Mouse (Mus musculus): ENCODE measurements around the gene Jpt1. TPM values are rescaled to one million over a fixed set of nuclear protein-coding genes. Genes with fewer than 3 reads are reported as not detected.
"Not testable (repeated sequence)": the region's sequence is repeated elsewhere in the genome, so short reads cannot be mapped to it uniquely, and the experiment has no call there.

The Jpt1 gene
- total RNA-seq, 1 experiment: 205 TPM

GRCm38 (mm10) chr11:115506586-115506985 is 7.6 kb downstream of the Jpt1 start:
- Histone ChIP-seq H3K9me3 (ENCODE audit: control insufficient read depth, insufficient read depth, low read depth, low read length) (no peaks in the 10 kb centered on the region), H3K9ac (ENCODE audit: insufficient read depth, low read depth, low read length, poor library complexity, severe bottlenecking) (no peak overlapping the region), H3K4me1 (ENCODE audit: control insufficient read depth in 2 of 2, insufficient read depth in 2 of 2, low read length in 2 of 2, poor library complexity in 1 of 2) (peaks cover 10 to 27% of the 10 kb centered on the region in 2 experiments; a peak in 3 of 4 replicates), H3K4me3 (ENCODE audit: insufficient read depth in 1 of 2, low read depth in 1 of 2, low read length in 2 of 2, poor library complexity in 1 of 2, severe bottlenecking in 1 of 2) (no peak overlapping the region), H3K27ac (ENCODE audit: insufficient read depth, low read depth, low read length, poor library complexity, severe bottlenecking) (no peak overlapping the region), H3K36me3 (ENCODE audit: control insufficient read depth, insufficient read depth, low read length, poor library complexity, severe bottlenecking) (peaks cover 13% of the 10 kb centered on the region; the same call in 1 of the 2 replicates)
- in situ Hi-C loops (cut with MboI; ENCODE audit: low sequenced_read_pairs in 2 of 2, unreplicated experiment in 2 of 2): no loop called here
- no peak for DNase-seq (ENCODE audit: low read depth, low spot score)
- TF ChIP-seq CHD2 (IDR thresholded peaks at IDR 0.05; ENCODE audit: low read depth, low read length): no peak
- no peak for TF ChIP-seq MAFK (IDR thresholded peaks at IDR 0.05; ENCODE audit: insufficient read depth, low read depth, low read length)
- TF ChIP-seq HCFC1 (IDR thresholded peaks at IDR 0.05; ENCODE audit: borderline replicate concordance, insufficient read depth, low read length): no peak
- TF ChIP-seq ZC3H11A (IDR thresholded peaks at IDR 0.05; ENCODE audit: borderline replicate concordance, low read depth, low read length): no peak
- no peak for TF ChIP-seq ZNF384 (IDR thresholded peaks at IDR 0.05; ENCODE audit: low read depth, low read length)

- in situ Hi-C loops (cut with MboI; ENCODE audit: low sequenced_read_pairs in 2 of 2, unreplicated experiment in 2 of 2): no loop called here
- no peak for DNase-seq (ENCODE audit: low read depth, low spot score)
- Histone ChIP-seq H3K9me3 (ENCODE audit: control insufficient read depth, insufficient read depth, low read depth, low read length) (no peaks in the 10 kb centered on the region), H3K36me3 (ENCODE audit: control insufficient read depth, insufficient read depth, low read length, poor library complexity, severe bottlenecking) (peaks cover 27% of the 10 kb centered on the region), H3K27ac (ENCODE audit: insufficient read depth, low read depth, low read length, poor library complexity, severe bottlenecking) (no peak overlapping the region), H3K9ac (ENCODE audit: insufficient read depth, low read depth, low read length, poor library complexity, severe bottlenecking) (no peak overlapping the region), H3K4me3 (ENCODE audit: insufficient read depth in 1 of 2, low read depth in 1 of 2, low read length in 2 of 2, poor library complexity in 1 of 2, severe bottlenecking in 1 of 2) (no peak overlapping the region), H3K4me1 (ENCODE audit: control insufficient read depth in 2 of 2, insufficient read depth in 2 of 2, low read length in 2 of 2, poor library complexity in 1 of 2) (peaks cover 1 to 13% of the 10 kb centered on the region in 2 experiments; a peak in 3 of 4 replicates)
- TF ChIP-seq HCFC1 (IDR thresholded peaks at IDR 0.05; ENCODE audit: borderline replicate concordance, insufficient read depth, low read length): no peak
- TF ChIP-seq MAFK (IDR thresholded peaks at IDR 0.05; ENCODE audit: insufficient read depth, low read depth, low read length): no peak
- no peak for TF ChIP-seq CHD2 (IDR thresholded peaks at IDR 0.05; ENCODE audit: low read depth, low read length)
- no peak for TF ChIP-seq ZNF384 (IDR thresholded peaks at IDR 0.05; ENCODE audit: low read depth, low read length)
- TF ChIP-seq ZC3H11A (IDR thresholded peaks at IDR 0.05; ENCODE audit: borderline replicate concordance, low read depth, low read length): no peak
Observed at GRCm38 (mm10) chr11:115502636-115503035, 11.6 kb downstream of the Jpt1 start.

GRCm38 (mm10) chr11:115496559-115496958 is 17.6 kb downstream of the Jpt1 start:
- DNase-seq (ENCODE audit: low read depth, low spot score); H3K27ac ChIP-seq (ENCODE audit: insufficient read depth, low read depth, low read length, poor library complexity, severe bottlenecking); H3K9me3 ChIP-seq (ENCODE audit: control insufficient read depth, insufficient read depth, low read depth, low read length); H3K4me1 ChIP-seq (ENCODE audit: control insufficient read depth in 2 of 2, insufficient read depth in 2 of 2, low read length in 2 of 2, poor library complexity in 1 of 2); H3K9ac ChIP-seq (ENCODE audit: insufficient read depth, low read depth, low read length, poor library complexity, severe bottlenecking); H3K4me3 ChIP-seq (ENCODE audit: insufficient read depth in 1 of 2, low read depth in 1 of 2, low read length in 2 of 2, poor library complexity in 1 of 2, severe bottlenecking in 1 of 2); in situ Hi-C loops (cut with MboI; ENCODE audit: low sequenced_read_pairs in 2 of 2, unreplicated experiment in 2 of 2): not testable (repeated sequence)
- TF ChIP-seq ZNF384 (IDR thresholded peaks at IDR 0.05; ENCODE audit: low read depth, low read length): peak; percentile 55
- H3K36me3 ChIP-seq (ENCODE audit: control insufficient read depth, insufficient read depth, low read length, poor library complexity, severe bottlenecking): peaks cover 25% of the 10 kb centered on the region

GRCm38 (mm10) chr11:115492387-115492786 is 21.8 kb downstream of the Jpt1 start:
- Histone ChIP-seq H3K9ac (ENCODE audit: insufficient read depth, low read depth, low read length, poor library complexity, severe bottlenecking) (no peak overlapping the region), H3K4me1 (ENCODE audit: control insufficient read depth in 2 of 2, insufficient read depth in 2 of 2, low read length in 2 of 2, poor library complexity in 1 of 2) (peaks cover 0 to 8% of the 10 kb centered on the region in 2 experiments; a peak in 2 of 4 replicates), H3K36me3 (ENCODE audit: control insufficient read depth, insufficient read depth, low read length, poor library complexity, severe bottlenecking) (peaks cover 13% of the 10 kb centered on the region), H3K9me3 (ENCODE audit: control insufficient read depth, insufficient read depth, low read depth, low read length) (no peaks in the 10 kb centered on the region), H3K27ac (ENCODE audit: insufficient read depth, low read depth, low read length, poor library complexity, severe bottlenecking) (no peak overlapping the region), H3K4me3 (ENCODE audit: insufficient read depth in 1 of 2, low read depth in 1 of 2, low read length in 2 of 2, poor library complexity in 1 of 2, severe bottlenecking in 1 of 2) (peak overlapping the region in 1 of 2 experiments; percentile 81; a peak in 1 of 4 replicates)
- in situ Hi-C loops (cut with MboI; ENCODE audit: low sequenced_read_pairs in 2 of 2, unreplicated experiment in 2 of 2): no loop called here
- no peak for DNase-seq (ENCODE audit: low read depth, low spot score)
- no peak for TF ChIP-seq HCFC1 (IDR thresholded peaks at IDR 0.05; ENCODE audit: borderline replicate concordance, insufficient read depth, low read length)
- TF ChIP-seq ZC3H11A (IDR thresholded peaks at IDR 0.05; ENCODE audit: borderline replicate concordance, low read depth, low read length): no peak
- TF ChIP-seq ZNF384 (IDR thresholded peaks at IDR 0.05; ENCODE audit: low read depth, low read length): no peak
- no peak for TF ChIP-seq CHD2 (IDR thresholded peaks at IDR 0.05; ENCODE audit: low read depth, low read length)
- no peak for TF ChIP-seq MAFK (IDR thresholded peaks at IDR 0.05; ENCODE audit: insufficient read depth, low read depth, low read length)
